In the genomic region with DNA sequence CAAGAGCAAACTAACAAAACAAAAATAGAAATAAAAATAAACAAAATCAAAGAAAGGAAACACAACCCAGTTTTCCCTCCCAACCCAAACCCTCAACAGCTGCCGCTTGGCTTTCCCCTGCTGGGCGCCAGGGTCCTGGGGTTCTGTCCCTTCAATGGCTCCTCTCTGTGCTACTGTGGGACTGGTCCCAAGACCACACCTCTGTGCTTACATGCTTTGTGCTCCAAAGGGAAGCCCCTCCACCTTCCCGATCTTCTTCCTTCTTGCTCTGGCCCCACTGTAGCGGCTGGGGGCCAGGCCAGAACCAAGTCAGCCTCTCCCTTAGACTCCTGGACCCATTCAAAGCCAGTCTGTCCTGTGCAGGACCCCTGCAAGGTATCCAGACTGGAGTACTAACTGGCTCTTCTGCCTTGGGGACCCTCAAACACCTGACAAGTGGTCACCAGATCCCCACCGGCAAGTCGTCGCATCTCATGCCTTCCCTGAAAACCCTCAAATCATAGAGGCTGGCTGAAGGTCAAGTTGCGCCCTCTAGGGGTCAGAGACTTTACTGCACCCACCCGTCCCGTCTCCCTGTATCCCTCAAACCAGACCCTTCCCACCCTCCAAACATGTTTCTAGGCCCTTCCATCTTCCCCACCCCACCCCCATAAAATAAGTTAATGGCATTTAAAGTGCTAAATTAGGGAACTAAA, we compare ENCODE assay signal across 9 mouse cellular contexts. TPM values are rescaled to one million over a fixed set of nuclear protein-coding genes. Genes with fewer than 3 reads are reported as not detected.
DNase-seq lines count a peak whose midpoint lies in the region; ATAC-seq lines count a peak whose summit lies in the region.
"Had no signal": no experiment of that assay in that cellular context is flagged by ENCODE, and none has a peak within 500 bp of the region (broad histone marks: within the 10 kb centered on the region; RNA-seq: fewer than 3 reads in every experiment).

No protein-coding gene starts in this region.

- no peak for ATAC-seq in activated CD4-positive, CD25-positive, alpha-beta regulatory T cell, adult 4 months

- peak; percentile 30 for DNase-seq in CD4-positive helper T cell, adult 2 months (ENCODE audit: low read depth, low spot score)
- peak; percentile 65 for DNase-seq in MN1 (ENCODE audit: low spot score)
- DNase-seq in cerebellum, postnatal 14 days: peak; percentile 88 to 92
- peak; percentile 67 to 83 for DNase-seq in heart, adult 18-20 months
- DNase-seq in kidney, adult 11 months: peak; percentile 59
- peak; percentile 68 for DNase-seq in lung, adult 18-20 months
- DNase-seq in retina, embryonic 14.5 days (ENCODE audit: low spot score): peak; percentile 91

RNA-seq across cellular contexts. Expression of gene 4933428G20Rik, which starts 11.0 kb away (rescaled TPM):
- not detected for total RNA-seq in heart, adult 18-20 months (2021)
- polyA plus RNA-seq in activated CD4-positive, CD25-positive, alpha-beta regulatory T cell, adult 4 months (2017; shearing (Covaris generic)): not detected
- total RNA-seq: layer of hippocampus, postnatal 36 days had no signal

Comparison
In these comparisons a context has a peak if more than half of its experiments do, and no peak if none do; other contexts are left out.
1. DNase-seq: peak in every context shown above with its lines; median percentile 91 in retina, embryonic 14.5 days; 90 in cerebellum, postnatal 14 days; 75 in heart, adult 18-20 months; 68 in lung, adult 18-20 months; 65 in MN1; 59 in kidney, adult 11 months; 30 in CD4-positive helper T cell, adult 2 months.